ENCODE assay signal across 8 mouse cellular contexts in the genomic region with DNA sequence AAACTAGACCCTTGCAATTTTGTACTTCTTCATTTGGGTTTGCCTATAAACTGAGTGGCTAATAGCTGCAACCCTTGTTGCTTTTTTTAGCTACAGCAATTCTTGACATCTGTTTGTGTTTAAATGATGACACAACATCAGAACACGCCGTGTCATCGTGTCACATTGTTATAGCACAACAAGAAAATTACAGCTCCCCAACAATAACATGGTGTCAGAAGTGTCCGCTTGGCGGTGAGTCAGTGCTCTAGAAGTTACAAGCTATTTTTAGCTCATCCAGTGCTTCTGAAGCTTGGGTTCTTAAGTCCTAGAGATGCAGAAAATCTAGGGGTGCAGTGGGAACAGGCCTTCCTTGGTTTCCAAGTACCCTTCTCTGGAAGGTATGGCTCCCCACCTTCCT. TPM values are rescaled to one million over a fixed set of nuclear protein-coding genes. Genes with fewer than 3 reads are reported as not detected.
DNase-seq lines count a peak whose midpoint lies in the region; ATAC-seq and TF ChIP-seq lines count a peak whose summit lies in the region.

No protein-coding gene starts in this region.

- peaks cover 8% of the 10 kb centered on the region for H3K79me2 ChIP-seq in CH12.LX (replicated peaks; ENCODE audit: control insufficient read depth, extremely low read depth, insufficient read depth, poor library complexity, severe bottlenecking)

- DNase-seq in heart, adult 8-10 months (ENCODE audit: low spot score): peak; percentile 56
- DNase-seq in heart, adult 11 months: no peak
- no peak for DNase-seq in CH12.LX (ENCODE audit: extremely low read depth)
- no peak for DNase-seq in limb, embryonic 10.5 days (ENCODE audit: low spot score)
- DNase-seq in midbrain, postnatal 0 days (ENCODE audit: low spot score): peak; percentile 35
- DNase-seq in cerebellum, adult 9-11 months: no peak
- DNase-seq in adrenal gland, postnatal 4 days (ENCODE audit: low spot score in 2 of 2): no peak

- no peak for ATAC-seq in forebrain, embryonic 13.5 days
- no peak for ATAC-seq in midbrain, postnatal 0 days (ENCODE audit: low FRiP score)

- dilution Hi-C loops in CH12.LX (cut with MboI; ENCODE audit: extremely low pct_ligation_motif_present, extremely low pct_unique_long_range_greater_than_20kb, low sequenced_read_pairs): no loop called here

- in situ Hi-C loops in CH12.LX (cut with MboI; ENCODE audit: low pct_ligation_motif_present, low pct_unique_long_range_greater_than_20kb, low sequenced_read_pairs): loop anchor here (5.0 kb wide), 1 partner anchor 45 kb away; no protein-coding TSS in a partner anchor

- 51% methylated on average over 5 of the region's 5 CpGs for WGBS in forebrain, embryonic 13.5 days
- WGBS in limb, embryonic 10.5 days: 61% methylated on average over 5 of the region's 5 CpGs
- 51% methylated on average over 5 of the region's 5 CpGs for WGBS in midbrain, postnatal 0 days

- TF ChIP-seq EP300 in CH12.LX (IDR thresholded peaks at IDR 0.05; ENCODE audit: low read length): no peak

- peaks cover 9 to 29% of the 10 kb centered on the region in 2 experiments; a peak in 3 of 4 replicates for H3K4me1 ChIP-seq in CH12.LX (ENCODE audit: control insufficient read depth in 1 of 2, insufficient read depth in 2 of 2)
- H3K4me1 ChIP-seq in forebrain, embryonic 13.5 days: peaks cover 21% of the 10 kb centered on the region
- H3K4me1 ChIP-seq in limb, embryonic 10.5 days: peaks cover 15% of the 10 kb centered on the region
- peaks cover 4% of the 10 kb centered on the region; the same call in 1 of the 2 replicates for H3K4me1 ChIP-seq in midbrain, postnatal 0 days (ENCODE audit: insufficient read depth, low read length)

- no peak for TF ChIP-seq CTCF in CH12.LX (conservative IDR thresholded peaks at IDR 0.05 in 1 of 2, IDR thresholded peaks at IDR 0.05 in 1 of 2; ENCODE audit: low read depth in 2 of 2, low read length in 2 of 2)
- peak; percentile 10; the same call in 1 of the 2 replicates for TF ChIP-seq CTCF in midbrain, postnatal 0 days (IDR thresholded peaks at IDR 0.05)

- H3K27ac ChIP-seq in CH12.LX (ENCODE audit: insufficient read depth, low read depth): no peak overlapping the region
- peak overlapping the region; percentile 95; the same call in 1 of the 2 replicates for H3K27ac ChIP-seq in forebrain, embryonic 13.5 days
- no peak overlapping the region for H3K27ac ChIP-seq in limb, embryonic 10.5 days
- peak overlapping the region; percentile 84; the same call in 1 of the 2 replicates for H3K27ac ChIP-seq in midbrain, postnatal 0 days (ENCODE audit: low read depth, low read length)

- peaks cover 3% of the 10 kb centered on the region for H3K9me3 ChIP-seq in CH12.LX (replicated peaks; ENCODE audit: low read length)
- H3K9me3 ChIP-seq in forebrain, embryonic 13.5 days (replicated peaks): no peaks in the 10 kb centered on the region
- no peaks in the 10 kb centered on the region for H3K9me3 ChIP-seq in limb, embryonic 10.5 days (replicated peaks)
- no peaks in the 10 kb centered on the region for H3K9me3 ChIP-seq in midbrain, postnatal 0 days (ENCODE audit: low read length)

- H3K27me3 ChIP-seq in CH12.LX (replicated peaks): no peaks in the 10 kb centered on the region
- H3K27me3 ChIP-seq in forebrain, embryonic 13.5 days: no peaks in the 10 kb centered on the region
- H3K27me3 ChIP-seq in limb, embryonic 10.5 days (ENCODE audit: low read depth, poor library complexity, severe bottlenecking): no peaks in the 10 kb centered on the region
- no peaks in the 10 kb centered on the region for H3K27me3 ChIP-seq in midbrain, postnatal 0 days (ENCODE audit: insufficient read depth, low read length)

- TF ChIP-seq RAD21 in CH12.LX (IDR thresholded peaks at IDR 0.05; ENCODE audit: low read depth, low read length): no peak

- no peak for TF ChIP-seq POLR2A in CH12.LX (IDR thresholded peaks at IDR 0.05; ENCODE audit: low read depth, low read length)

- H3K4me2 ChIP-seq in CH12.LX (ENCODE audit: insufficient read depth, low read depth, poor library complexity, severe bottlenecking): peak overlapping the region; percentile 67
- H3K4me2 ChIP-seq in forebrain, embryonic 13.5 days: peak overlapping the region; percentile 81
- H3K4me2 ChIP-seq in midbrain, postnatal 0 days (ENCODE audit: low read depth, low read length, poor library complexity, severe bottlenecking): peak overlapping the region; percentile 64

- H3K9ac ChIP-seq in CH12.LX (ENCODE audit: insufficient read depth, low read depth): 0 out of 2 replicates have a peak overlapping the region, but pooled peaks have one; percentile 54
- peak overlapping the region; percentile 60 for H3K9ac ChIP-seq in forebrain, embryonic 13.5 days
- H3K9ac ChIP-seq in midbrain, postnatal 0 days (replicated peaks; ENCODE audit: low read length, poor library complexity, severe bottlenecking): peak overlapping the region; percentile 80

- H3K36me3 ChIP-seq in CH12.LX (replicated peaks in 1 of 2; ENCODE audit: control insufficient read depth in 1 of 2, insufficient read depth in 1 of 2, low read length in 1 of 2): peaks cover 2 to 13% of the 10 kb centered on the region in 2 experiments
- H3K36me3 ChIP-seq in forebrain, embryonic 13.5 days (ENCODE audit: poor library complexity, severe bottlenecking): peaks cover 4% of the 10 kb centered on the region; the same call in 1 of the 2 replicates
- no peaks in the 10 kb centered on the region for H3K36me3 ChIP-seq in limb, embryonic 10.5 days
- H3K36me3 ChIP-seq in midbrain, postnatal 0 days (ENCODE audit: insufficient read depth, low read length): no peaks in the 10 kb centered on the region

- peak overlapping the region; percentile 65 to 93 (median 87) for H3K4me3 ChIP-seq in CH12.LX (replicated peaks in 1 of 3; ENCODE audit: low read depth in 2 of 3, low read length in 2 of 3, poor library complexity in 1 of 3)
- H3K4me3 ChIP-seq in forebrain, embryonic 13.5 days: peak overlapping the region; percentile 96
- peak overlapping the region; percentile 89 for H3K4me3 ChIP-seq in limb, embryonic 10.5 days
- peak overlapping the region; percentile 77 for H3K4me3 ChIP-seq in midbrain, postnatal 0 days (ENCODE audit: low read depth, low read length)

TF ChIP-seq in CH12.LX, 34 proteins besides CTCF, POLR2A, EP300 and RAD21:
- TF ChIP-seq TBP (conservative IDR thresholded peaks at IDR 0.05; ENCODE audit: low read depth, low read length) (no peak), NRF1 (IDR thresholded peaks at IDR 0.05; ENCODE audit: low read depth, low read length) (no peak), KAT2A (IDR thresholded peaks at IDR 0.05; ENCODE audit: insufficient replicate concordance, low read length) (no peak), JUN (IDR thresholded peaks at IDR 0.05; ENCODE audit: insufficient read depth, low read depth, low read length) (no peak), SIN3A (IDR thresholded peaks at IDR 0.05; ENCODE audit: low read length) (no peak), E2F4 (IDR thresholded peaks at IDR 0.05; ENCODE audit: insufficient replicate concordance, low read depth, low read length) (no peak), ZNF384 (IDR thresholded peaks at IDR 0.05; ENCODE audit: low read depth, low read length) (no peak; the same call in 1 of the 2 replicates), NELFE (IDR thresholded peaks at IDR 0.05; ENCODE audit: low read depth, low read length) (no peak), SMC3 (IDR thresholded peaks at IDR 0.05; ENCODE audit: low read depth, low read length) (no peak), MXI1 (IDR thresholded peaks at IDR 0.05; ENCODE audit: low read depth, low read length) (no peak), ZC3H11A (IDR thresholded peaks at IDR 0.05; ENCODE audit: low read depth, low read length) (no peak), MYC (IDR thresholded peaks at IDR 0.05; ENCODE audit: low read depth, low read length) (no peak), USF1 (IDR thresholded peaks at IDR 0.05; ENCODE audit: low read depth, low read length) (no peak), CHD2 (IDR thresholded peaks at IDR 0.05; ENCODE audit: low read length) (no peak), PAX5 (IDR thresholded peaks at IDR 0.05; ENCODE audit: low read length) (no peak)

RNA-seq across cellular contexts. Expression of gene Fam214a, which starts 0.6 kb away (rescaled TPM):
- 10 to 100 TPM; 20.6 to 41.9 (median 32.7) TPM for total RNA-seq in heart, adult 8-10 months (2022)
- 8.3 and 8.6 TPM in 2 replicates for total RNA-seq in CH12.LX (2012; rRNA removed)
- total RNA-seq in CH12.LX (2014; rRNA removed): 4.6 and 6.2 TPM in 2 replicates
- 7.0 and 7.7 TPM in 2 replicates for polyA plus RNA-seq in CH12.LX (2012; ENCODE audit: insufficient read length, low read depth)
- polyA plus RNA-seq in forebrain, embryonic 13.5 days (2015; fragmentation: Nextera tagmentation; extraction: Ambion mirVana): 25.7 and 28.4 TPM in 2 replicates
- polyA plus RNA-seq in limb, embryonic 10.5 days (2016; fragmentation: Nextera tagmentation; extraction: Ambion mirVana): 4.0 and 6.4 TPM in 2 replicates
- total RNA-seq in midbrain, postnatal 0 days (2014; rRNA removed): 32.3 and 36.0 TPM in 2 replicates
- 18.2 and 18.9 TPM in 2 replicates for polyA plus RNA-seq in midbrain, postnatal 0 days (2015; fragmentation: Nextera tagmentation; extraction: Ambion mirVana)
- 10 to 100 TPM; 90.2 to 99.4 TPM for total RNA-seq in adrenal gland, postnatal 4 days (2021)

Comparison
In these comparisons a context has a peak if more than half of its experiments do, and no peak if none do; other contexts are left out.
1. DNase-seq: peak in heart, adult 8-10 months (single experiment) and midbrain, postnatal 0 days (single experiment); none in heart, adult 11 months (single experiment), CH12.LX (single experiment), limb, embryonic 10.5 days (single experiment), cerebellum, adult 9-11 months (single experiment) and adrenal gland, postnatal 4 days (0 of 2).
2. H3K27ac ChIP-seq: peak in forebrain, embryonic 13.5 days (single experiment) and midbrain, postnatal 0 days (single experiment); none in CH12.LX (single experiment) and limb, embryonic 10.5 days (single experiment).
3. Peak in every context shown above with its lines, with median percentiles within 50 percentile points of each other: H3K4me2 ChIP-seq, H3K4me3 ChIP-seq and H3K9ac ChIP-seq.